Mouse (Mus musculus): ENCODE data around the gene Tcl1b4.
"Not testable (repeated sequence)": the region's sequence is repeated elsewhere in the genome, so short reads cannot be mapped to it uniquely, and the experiment has no call there.

Gene Tcl1b4

DNA sequence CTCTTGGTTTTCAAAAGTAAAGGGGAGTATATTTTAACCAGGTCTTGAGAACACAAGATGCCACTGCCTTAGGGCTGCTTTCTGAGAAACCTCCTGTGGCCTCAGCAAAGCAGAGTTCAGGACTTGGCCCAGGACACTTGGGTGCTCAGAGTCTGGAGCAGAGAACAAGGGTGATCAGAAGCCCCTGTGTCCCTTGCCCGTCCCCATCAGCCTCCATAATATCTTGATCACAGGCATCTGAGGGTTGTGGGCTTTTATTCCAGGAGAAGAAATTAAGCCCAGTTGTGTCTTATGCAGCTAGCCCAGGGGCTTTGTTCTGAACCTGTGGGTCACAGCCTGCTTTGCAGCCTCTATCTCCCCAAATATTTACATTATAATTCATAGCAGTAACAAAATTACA is at the start of gene Tcl1b4:
Gene Tcl1b4 (plus strand): TSS at position 301 of the 400 bp plus-strand sequence.
- DNase-seq: not testable (repeated sequence)

- not testable (repeated sequence) for DNase-seq
Observed at GRCm38 (mm10) chr12:105155286-105155685, 46.5 kb upstream of the Tcl1b4 start.

- no peak for DNase-seq
Observed at GRCm38 (mm10) chr12:105158842-105159241, 42.9 kb upstream of the Tcl1b4 start.

GRCm38 (mm10) chr12:105159390-105159789 is 42.4 kb upstream of the Tcl1b4 start, which contains the start of gene Tcl1b1:
TSS of gene Tcl1b1 (plus strand) at chr12:105159690.
- no peak for DNase-seq

GRCm38 (mm10) chr12:105166734-105167133 is 35.0 kb upstream of the Tcl1b4 start:
- DNase-seq: no peak

DNA sequence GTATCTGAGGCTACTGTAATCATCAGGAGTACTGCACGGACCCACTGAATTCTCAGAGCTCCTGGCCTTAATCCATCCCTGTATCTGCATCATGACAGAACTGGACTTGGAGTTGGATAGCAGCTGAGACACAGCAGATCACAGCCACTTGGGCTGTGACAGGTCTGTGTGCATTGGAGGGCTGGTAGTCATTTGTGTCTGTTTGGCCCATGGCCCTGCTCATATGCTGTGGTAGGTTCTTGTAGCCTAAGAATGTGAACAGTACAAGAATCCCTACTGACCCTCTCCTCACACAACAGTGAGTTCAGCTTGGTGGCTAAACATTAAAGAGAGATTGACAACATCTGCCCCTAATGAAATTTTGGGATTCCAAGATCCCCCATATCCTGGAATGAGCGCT is 28.4 kb upstream of the Tcl1b4 start:
- no peak for DNase-seq

DNA sequence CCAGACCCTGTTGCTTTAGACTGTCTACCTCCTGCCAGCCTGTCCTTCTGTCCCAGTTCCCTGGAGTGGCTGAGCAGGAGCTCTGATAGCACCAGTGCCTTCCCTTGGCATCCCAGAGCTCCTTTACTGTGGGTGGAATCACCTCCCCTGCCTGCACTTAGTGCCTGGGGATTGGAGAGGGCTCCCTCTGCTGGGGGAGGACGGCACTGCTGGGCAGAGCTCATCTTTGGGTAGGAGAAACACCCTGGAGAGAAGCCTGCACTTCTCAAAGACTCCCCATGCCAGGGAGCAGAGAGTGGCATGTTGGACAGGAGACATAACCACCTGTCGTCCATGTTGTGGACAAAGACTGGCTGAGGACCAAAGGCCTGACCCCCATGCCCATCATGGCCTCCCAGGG is 27.4 kb upstream of the Tcl1b4 start:
- peak; percentile 34 to 40 for DNase-seq

GRCm38 (mm10) chr12:105176044-105176443 is 25.7 kb upstream of the Tcl1b4 start, which contains the start of gene Tcl1b5:
TSS of gene Tcl1b5 (plus strand) at chr12:105176344.
- DNase-seq: not testable (repeated sequence)

GRCm38 (mm10) chr12:105181040-105181644 is 20.6 kb upstream of the Tcl1b4 start:
- not testable (repeated sequence) for DNase-seq

- peak in 1 of 2 experiments; percentile 8 for DNase-seq
Observed at GRCm38 (mm10) chr12:105188980-105189379, 12.8 kb upstream of the Tcl1b4 start.

DNA sequence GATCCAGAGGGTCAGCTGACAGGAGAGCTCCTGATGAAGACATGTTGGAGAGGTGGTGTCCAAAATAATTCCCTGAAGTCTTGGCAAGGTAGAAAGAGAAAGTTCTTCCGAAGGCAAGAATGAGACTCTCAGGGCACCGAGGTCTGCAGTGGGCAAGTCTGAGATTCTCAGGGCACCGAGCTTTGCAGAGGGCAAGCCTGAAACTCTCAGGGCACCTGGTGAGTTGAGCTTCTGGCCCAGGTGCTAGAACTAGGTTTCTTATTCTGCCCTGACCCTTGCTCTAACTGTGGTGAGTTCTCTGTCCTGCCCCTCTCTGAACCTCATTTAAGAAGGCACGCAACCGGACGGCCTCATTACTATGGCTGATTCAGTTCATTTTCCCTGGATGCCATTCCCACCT is 11.0 kb upstream of the Tcl1b4 start, which contains the start of gene Tcl1b3:
Gene Tcl1b3 (plus strand): TSS at position 301 of the 400 bp plus-strand sequence.
- DNase-seq: not testable (repeated sequence)

DNA sequence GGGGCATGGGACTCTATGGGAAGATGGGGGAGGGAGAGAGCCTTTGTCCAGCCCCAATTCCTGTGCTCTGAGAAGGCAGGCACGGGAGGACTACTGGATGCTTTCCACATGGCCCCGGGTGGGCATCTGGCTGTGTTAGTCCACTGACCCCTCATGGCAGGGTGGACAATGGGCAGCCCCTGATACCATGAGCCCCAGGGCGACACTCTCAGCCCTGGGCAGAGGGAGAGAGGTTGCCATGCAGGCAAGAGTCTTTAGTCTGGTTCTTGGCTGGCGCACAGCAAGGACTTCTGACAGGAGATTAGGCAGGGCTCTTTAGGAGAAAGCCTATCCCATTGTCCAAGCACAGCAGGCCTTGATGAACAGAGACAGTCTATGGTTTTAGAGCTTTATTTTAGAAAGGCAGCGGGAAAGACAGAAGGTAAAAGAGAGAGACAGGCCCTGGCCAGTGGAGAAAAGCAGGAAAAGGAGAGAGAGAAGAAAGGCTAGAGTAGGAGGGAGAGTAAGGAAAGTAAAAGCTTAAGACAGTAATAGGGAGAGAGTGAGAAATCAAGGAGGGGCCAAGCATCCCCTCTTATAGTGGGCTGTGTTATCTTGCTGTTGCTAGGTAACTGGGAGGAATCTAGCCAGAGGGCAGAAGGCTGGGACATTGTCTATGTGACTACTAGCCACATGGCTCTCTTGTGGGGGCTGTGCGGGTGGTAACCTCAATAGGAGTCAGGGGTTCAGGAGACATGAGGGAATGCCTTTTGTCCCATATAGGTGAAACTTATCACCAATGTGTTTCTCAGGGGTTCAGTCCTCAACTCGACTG is 1.9 kb upstream of the Tcl1b4 start:
- not testable (repeated sequence) for DNase-seq

DNA sequence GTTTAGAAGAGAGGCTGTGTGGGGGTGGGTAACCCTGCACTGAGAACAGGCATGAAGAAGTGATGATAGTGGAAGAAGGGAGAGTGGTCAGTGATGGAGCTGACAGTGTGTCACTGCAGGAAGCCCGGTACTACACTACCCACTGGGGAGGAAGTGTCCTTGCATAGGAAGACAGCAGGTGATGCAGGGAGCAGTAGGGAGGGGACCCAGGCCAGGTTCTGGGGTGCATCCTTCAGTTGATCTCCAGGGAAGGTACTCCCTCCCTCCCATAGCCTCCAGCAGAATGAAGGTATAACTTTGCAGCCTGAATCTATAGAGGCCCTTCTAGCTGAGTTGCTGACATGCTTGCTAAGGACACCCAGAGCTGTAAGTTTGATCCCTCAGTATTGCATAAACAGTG is 5.3 kb downstream of the Tcl1b4 start:
- DNase-seq: no peak

GRCm38 (mm10) chr12:105208441-105208840 is 6.7 kb downstream of the Tcl1b4 start:
- no peak for DNase-seq

DNA sequence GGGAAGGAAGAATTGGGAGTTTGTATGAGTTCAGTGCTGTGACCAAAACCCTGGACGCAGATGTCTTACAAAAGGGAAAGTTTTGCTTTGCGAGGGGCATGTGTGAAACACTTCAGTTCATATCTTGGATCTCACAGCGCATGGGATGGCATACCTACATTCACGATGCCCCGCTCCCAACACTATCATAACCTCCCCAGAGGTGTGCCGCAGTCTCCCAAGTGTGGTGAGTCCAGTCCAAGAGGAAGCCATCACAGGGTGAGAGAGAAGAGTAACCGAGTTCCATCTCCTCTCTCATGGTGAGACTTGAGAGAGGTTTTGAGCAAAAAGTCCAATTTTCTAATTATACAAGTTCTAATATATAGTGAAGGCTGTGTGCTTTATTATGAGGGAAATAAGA is 7.5 kb downstream of the Tcl1b4 start:
- DNase-seq: no peak

DNA sequence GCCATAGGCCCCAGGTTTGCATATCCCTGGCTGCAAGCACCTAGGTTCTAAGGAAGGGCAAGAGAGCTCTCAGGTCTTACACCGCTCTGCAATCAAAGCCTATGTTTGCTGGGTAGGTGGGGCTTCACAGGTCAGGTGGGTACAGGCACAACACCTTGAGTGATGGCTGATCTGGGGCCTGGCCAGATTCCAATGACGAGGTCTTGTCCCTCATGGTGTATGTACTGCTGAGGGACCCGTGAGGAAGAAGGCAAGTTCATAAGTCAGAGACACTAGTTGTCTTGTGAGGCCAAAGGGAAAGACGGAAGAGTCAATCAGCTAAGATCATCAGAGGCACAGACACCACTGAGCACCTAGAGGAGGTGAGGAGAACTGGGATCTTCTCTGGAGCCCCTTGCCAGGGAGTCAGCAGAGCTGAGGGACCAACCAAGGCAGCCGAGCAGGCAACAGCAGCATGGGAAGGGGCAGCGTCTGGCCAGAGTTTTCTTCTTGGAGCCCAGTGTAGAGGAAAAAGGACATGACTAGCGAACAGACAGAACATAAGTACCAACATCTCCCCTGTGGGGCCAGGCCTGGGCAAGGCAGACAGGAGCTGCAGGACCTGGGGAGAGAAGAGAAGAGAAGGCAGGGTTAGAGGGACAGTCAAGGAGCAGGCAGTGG is 15.5 kb downstream of the Tcl1b4 start:
- no peak for DNase-seq

- no peak for DNase-seq
Observed at GRCm38 (mm10) chr12:105222601-105223319, 21.0 kb downstream of the Tcl1b4 start, which contains the start of gene Tcl1. TSS of gene Tcl1 (minus strand) at chr12:105222793.

GRCm38 (mm10) chr12:105224621-105225320 is 23.0 kb downstream of the Tcl1b4 start:
- DNase-seq: no peak

DNA sequence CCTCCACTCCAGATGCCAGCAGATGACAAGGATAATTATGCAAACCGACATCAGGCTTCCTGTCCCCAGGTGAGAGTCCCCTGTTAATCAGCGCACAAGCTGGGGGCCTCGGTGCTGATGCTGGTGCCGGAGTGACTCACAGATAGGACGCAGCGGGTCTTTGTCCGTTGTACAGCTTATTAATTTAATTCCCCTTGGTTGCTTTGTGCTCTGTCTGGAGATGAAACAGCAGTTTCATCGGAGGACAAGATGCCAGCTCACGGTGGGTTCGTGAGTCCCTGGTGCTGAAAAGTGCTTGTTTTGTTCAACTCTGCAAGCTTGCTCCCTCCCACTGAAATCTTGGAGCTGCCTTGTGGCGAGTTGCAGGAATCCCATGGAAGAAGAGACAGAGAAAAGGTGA is 32.6 kb downstream of the Tcl1b4 start:
- DNase-seq: no peak

- no peak for DNase-seq
Observed at GRCm38 (mm10) chr12:105235091-105235490, 33.3 kb downstream of the Tcl1b4 start.

DNA sequence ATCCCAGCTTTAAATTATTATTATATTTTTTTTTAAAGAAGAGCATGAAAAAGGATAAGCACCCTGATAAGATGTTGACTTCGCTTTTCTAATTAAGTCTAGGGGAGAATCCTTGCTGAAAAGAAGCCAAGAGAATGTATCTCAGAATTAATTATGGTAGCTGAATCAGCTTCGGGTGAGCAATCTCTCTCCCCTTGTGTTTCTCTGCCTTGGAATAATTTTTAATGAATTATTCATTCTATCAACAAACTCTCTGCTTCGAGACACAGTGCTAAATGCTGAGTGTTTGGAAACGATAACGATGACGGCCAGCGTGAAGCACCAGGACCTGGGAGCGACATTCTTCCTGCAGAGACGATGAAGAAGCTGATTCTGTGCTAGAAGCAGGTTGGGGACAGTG is 37.3 kb downstream of the Tcl1b4 start:
- DNase-seq: no peak

- peak; percentile 6 to 22 for DNase-seq
Observed at GRCm38 (mm10) chr12:105248763-105249233, 47.0 kb downstream of the Tcl1b4 start.
